Mouse (Mus musculus) midbrain, embryonic 16.5 days (tissue): ENCODE results near the gene Pik3r6. TPM values are rescaled to one million over a fixed set of nuclear protein-coding genes. Genes with fewer than 3 reads are reported as not detected.

Experiments
- ATAC-seq: fragments of 200-750 bp; cut with Nextera tagmentation; 2 replicates; pipeline ENCODE4 v1.8.0; 2017; ENCODE audit warnings: moderate TSS enrichment
- H3K27ac ChIP-seq: fragments of 300-500 bp; sonication (generic); 2 replicates; pipeline ENCODE4 v1.5.1; 2014; ENCODE audit warnings: mild to moderate bottlenecking, low read length, mixed read lengths
- H3K27me3 ChIP-seq: fragments of 300-500 bp; sonication (generic); 2 replicates; pipeline ENCODE4 v1.6.1; 2014; ENCODE audit warnings: low read depth, low read length, mixed read lengths; ENCODE audit not compliant: control insufficient read depth, insufficient read depth
- H3K36me3 ChIP-seq: fragments of 300-500 bp; sonication (generic); 2 replicates; pipeline ENCODE4 v1.6.1; 2014; ENCODE audit warnings: mild to moderate bottlenecking, low read length, moderate library complexity, mixed read lengths; ENCODE audit not compliant: control insufficient read depth, insufficient read depth
- H3K4me1 ChIP-seq: fragments of 300-500 bp; sonication (generic); 2 replicates; pipeline ENCODE4 v1.6.1; 2014; ENCODE audit warnings: mild to moderate bottlenecking, low read length, mixed read lengths; ENCODE audit not compliant: control insufficient read depth, insufficient read depth
- H3K4me2 ChIP-seq: fragments of 300-500 bp; sonication (generic); 2 replicates; pipeline ENCODE4 v1.6.1; 2014; ENCODE audit warnings: mild to moderate bottlenecking, low read length, mixed read lengths
- H3K4me3 ChIP-seq: fragments of 300-500 bp; sonication (generic); 2 replicates; pipeline ENCODE4 v1.5.1; 2014; ENCODE audit warnings: low read depth, mild to moderate bottlenecking, low read length, moderate library complexity, mixed read lengths
- H3K9ac ChIP-seq: fragments of 300-500 bp; sonication (generic); 2 replicates; pipeline ENCODE4 v1.6.1; 2014; ENCODE audit warnings: low read depth, low read length, mixed read lengths
- H3K9me3 ChIP-seq: fragments of 300-500 bp; sonication (generic); replicated peaks from 2 replicates; pipeline ENCODE4 v1.6.1; 2014; ENCODE audit warnings: mild to moderate bottlenecking, low read length, mixed read lengths; ENCODE audit not compliant: control insufficient read depth, poor library complexity, severe bottlenecking
- WGBS: fragments of 180-500 bp; shearing (Covaris S2); extraction: QIAGEN DNeasy Blood & Tissue Kit; methylation state at CpG from one replicate; pipeline ENCODE4 v1.1.7; 2014; 5-methylcytosine and 5-hydroxymethylcytosine counted together
- polyA plus RNA-seq: library from polyadenylated mRNA; unstranded; fragments of >200 nt; fragmentation: Nextera tagmentation; extraction: Ambion mirVana; gene quantifications from 2 replicates; pipeline ENCODE4 v1.2.1, GENCODE M21; 2015

The Pik3r6 gene
- polyA plus RNA-seq, 1 experiment from 2014 or later, result 2.5 TPM

GRCm38 (mm10) chr11:68550358-68550757, 47.5 kb downstream of the Pik3r6 start:
- Histone ChIP-seq H3K4me3 (no peak overlapping the region), H3K9me3 (no peaks in the 10 kb centered on the region), H3K4me2 (no peak overlapping the region), H3K4me1 (no peaks in the 10 kb centered on the region), H3K9ac (no peak overlapping the region), H3K27me3 (no peaks in the 10 kb centered on the region), H3K36me3 (no peaks in the 10 kb centered on the region), H3K27ac (no peak overlapping the region)
- 57% methylated on average over 4 of the region's 4 CpGs for WGBS
- ATAC-seq, result no peak

- no peaks in the 10 kb centered on the region for H3K36me3 ChIP-seq
- no peak overlapping the region for H3K4me2 ChIP-seq
- no peaks in the 10 kb centered on the region for H3K9me3 ChIP-seq
- H3K4me3 ChIP-seq, result no peak overlapping the region
- H3K4me1 ChIP-seq, result 0 out of 2 replicates have a peak, but pooled peaks cover 3% of the 10 kb centered on the region
- ATAC-seq, result no peak
- 39% methylated on average over 8 of the region's 8 CpGs for WGBS
- H3K27me3 ChIP-seq, result peaks cover 9% of the 10 kb centered on the region; the same call in 1 of the 2 replicates
- no peak overlapping the region for H3K27ac ChIP-seq
- no peak overlapping the region for H3K9ac ChIP-seq
Measured at GRCm38 (mm10) chr11:68553981-68554471, 51.2 kb downstream of the Pik3r6 start.

- no peak within 1 kb of the TSS for H3K27ac ChIP-seq
- H3K9me3 ChIP-seq, result no peaks in the 10 kb centered on the region
- 10% methylated on average over 37 of the region's 37 CpGs for WGBS
- H3K9ac ChIP-seq, result no peak within 1 kb of the TSS
- H3K4me1 ChIP-seq, result 0 out of 2 replicates have a peak, but pooled peaks cover 3% of the 10 kb centered on the region
- H3K36me3 ChIP-seq, result no peaks in the 10 kb centered on the region
- H3K4me3 ChIP-seq, result peak within 1 kb of the TSS; percentile 29
- no peak for ATAC-seq
- H3K4me2 ChIP-seq, result peak within 1 kb of the TSS; percentile 58
- H3K27me3 ChIP-seq, result peaks cover 9% of the 10 kb centered on the region; the same call in 1 of the 2 replicates
Measured at GRCm38 (mm10) chr11:68555918-68556584, 53.2 kb downstream of the Pik3r6 start, which contains the start of gene Mfsd6l. Gene Mfsd6l, plus strand, starts transcription at chr11:68556186.

DNA sequence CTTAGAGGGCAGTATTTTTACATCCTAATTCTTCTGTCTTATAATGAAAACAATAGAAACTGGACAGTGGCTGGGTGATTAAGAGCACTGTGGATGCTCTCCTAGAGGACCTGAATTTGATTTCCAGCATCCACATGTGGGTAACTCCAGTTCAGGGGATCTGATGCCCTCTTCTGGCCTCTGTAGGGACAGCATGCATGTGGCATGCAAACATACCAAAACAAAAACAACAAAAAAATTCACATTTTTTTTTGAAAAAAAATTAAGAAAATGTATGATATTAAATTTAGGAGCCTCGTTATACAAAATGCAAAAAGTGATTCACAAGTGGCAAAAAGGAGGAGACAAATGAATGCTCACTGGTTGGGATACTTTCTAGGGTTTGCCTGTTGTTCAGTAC, 56.7 kb downstream of the Pik3r6 start:
- Histone ChIP-seq H3K9ac (no peak overlapping the region), H3K4me3 (no peak overlapping the region), H3K4me1 (0 out of 2 replicates have a peak, but pooled peaks cover 3% of the 10 kb centered on the region), H3K27me3 (peaks cover 9% of the 10 kb centered on the region; the same call in 1 of the 2 replicates), H3K9me3 (no peaks in the 10 kb centered on the region), H3K27ac (no peak overlapping the region), H3K36me3 (no peaks in the 10 kb centered on the region), H3K4me2 (no peak overlapping the region)
- no peak for ATAC-seq
- 50% methylated on average over 1 of the region's 1 CpGs for WGBS

GRCm38 (mm10) chr11:68561957-68562950, 59.4 kb downstream of the Pik3r6 start:
- H3K27ac ChIP-seq, result no peak overlapping the region
- no peaks in the 10 kb centered on the region for H3K9me3 ChIP-seq
- no peaks in the 10 kb centered on the region; the same call in 1 of the 2 replicates for H3K27me3 ChIP-seq
- no peak overlapping the region for H3K4me2 ChIP-seq
- H3K9ac ChIP-seq, result no peak overlapping the region
- WGBS, result 80% methylated on average over 11 of the region's 11 CpGs
- H3K4me3 ChIP-seq, result no peak overlapping the region
- no peaks in the 10 kb centered on the region; the same call in 1 of the 2 replicates for H3K4me1 ChIP-seq
- no peaks in the 10 kb centered on the region for H3K36me3 ChIP-seq
- ATAC-seq, result no peak

DNA sequence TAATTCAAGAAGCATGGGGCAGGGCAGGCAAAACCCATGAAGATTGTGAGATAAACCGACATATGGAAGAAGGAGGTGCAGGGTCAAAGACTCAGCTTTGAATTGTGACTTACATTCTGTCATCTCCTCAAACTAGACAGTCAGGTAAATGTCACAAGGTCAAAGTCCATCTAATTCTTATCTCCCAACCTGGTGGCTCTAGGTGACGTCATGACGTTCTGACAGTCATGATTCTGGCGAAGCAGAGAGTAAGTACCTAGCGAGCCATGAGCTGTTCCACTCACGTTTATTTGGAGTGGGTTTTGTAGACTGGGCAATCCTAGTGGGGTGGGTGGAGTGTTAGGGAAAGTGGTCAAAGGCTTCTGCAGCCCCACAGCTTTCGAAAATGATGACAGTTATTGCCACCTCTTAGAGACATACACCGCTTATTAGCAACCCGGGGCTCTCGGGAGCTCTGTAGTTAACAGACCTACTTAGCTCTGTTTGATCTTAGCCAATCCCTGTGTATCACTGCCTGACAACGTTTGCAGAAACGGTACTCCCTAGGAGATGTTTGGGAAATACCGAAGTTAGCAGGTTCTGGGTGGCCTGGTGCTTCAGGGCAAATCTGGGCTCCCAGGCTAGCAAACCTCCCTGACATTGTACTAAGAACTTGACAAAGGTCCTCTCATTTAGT, 61.7 kb downstream of the Pik3r6 start:
- Histone ChIP-seq H3K4me3 (no peak overlapping the region), H3K27ac (no peak overlapping the region), H3K27me3 (no peaks in the 10 kb centered on the region), H3K9ac (no peak overlapping the region), H3K9me3 (no peaks in the 10 kb centered on the region), H3K4me1 (no peaks in the 10 kb centered on the region; the same call in 1 of the 2 replicates), H3K36me3 (no peaks in the 10 kb centered on the region), H3K4me2 (no peak overlapping the region)
- WGBS, result 82% methylated on average over 13 of the region's 13 CpGs
- no peak for ATAC-seq

DNA sequence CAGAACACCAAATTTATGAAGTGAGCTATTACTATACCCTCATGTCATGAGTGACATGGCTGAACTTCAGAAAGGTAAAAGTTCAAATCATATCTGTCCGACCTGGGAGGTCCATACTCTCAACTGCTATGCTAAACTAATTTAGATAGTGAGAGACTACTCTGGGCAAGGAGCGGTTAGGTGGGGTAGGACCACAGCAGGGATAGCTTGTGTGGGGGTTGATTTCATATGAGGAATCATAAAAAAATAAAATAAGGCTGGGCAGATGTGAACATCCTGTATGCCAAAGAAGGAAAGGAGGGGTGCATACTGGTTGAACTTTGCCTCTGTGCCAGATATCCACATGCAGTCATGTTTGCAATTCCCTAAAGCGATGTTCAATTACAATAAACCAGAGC, 62.2 kb downstream of the Pik3r6 start:
- no peak overlapping the region for H3K27ac ChIP-seq
- H3K9ac ChIP-seq, result no peak overlapping the region
- WGBS, result 92% methylated on average over 3 of the region's 3 CpGs
- H3K36me3 ChIP-seq, result no peaks in the 10 kb centered on the region
- H3K4me1 ChIP-seq, result no peaks in the 10 kb centered on the region; the same call in 1 of the 2 replicates
- no peaks in the 10 kb centered on the region for H3K9me3 ChIP-seq
- no peak overlapping the region for H3K4me2 ChIP-seq
- H3K4me3 ChIP-seq, result no peak overlapping the region
- no peaks in the 10 kb centered on the region for H3K27me3 ChIP-seq
- no peak for ATAC-seq

GRCm38 (mm10) chr11:68566447-68567059, 63.7 kb downstream of the Pik3r6 start:
- Histone ChIP-seq H3K9ac (peak overlapping the region; percentile 50), H3K27me3 (no peaks in the 10 kb centered on the region), H3K36me3 (no peaks in the 10 kb centered on the region), H3K4me3 (peak overlapping the region; percentile 32), H3K4me2 (peak overlapping the region; percentile 67), H3K9me3 (no peaks in the 10 kb centered on the region), H3K4me1 (no peaks in the 10 kb centered on the region; the same call in 1 of the 2 replicates), H3K27ac (no peak overlapping the region)
- WGBS, result 23% methylated on average over 17 of the region's 17 CpGs
- ATAC-seq, result peak; percentile 82
